Mouse (Mus musculus): ENCODE measurements at regions not wholly inside any gene's neighbourhood (a gene's known extent, or its start where the extent isn't known, plus 50 kb on each side); places are given as distances from the start of the nearest gene placed in this dataset.

GRCm38 (mm10) chr16:63086086-63086796 lies 232.1 kb downstream of the Pros1 start:
- H3K9ac ChIP-seq (ENCODE audit: low read depth, low read length, severe bottlenecking), result no peak overlapping the region
- DNase-seq (ENCODE audit: low spot score), result peak; percentile 52
- TF ChIP-seq POLR2A (IDR thresholded peaks at IDR 0.05; ENCODE audit: borderline replicate concordance, extremely low read depth, insufficient read depth, insufficient read length), result no peak
- no peaks in the 10 kb centered on the region for H3K9me3 ChIP-seq (ENCODE audit: control insufficient read depth, low read length)
- ATAC-seq (ENCODE audit: low FRiP score, low read depth), result no peak
- peaks cover 11% of the 10 kb centered on the region; the same call in 1 of the 2 replicates for H3K4me1 ChIP-seq (ENCODE audit: control insufficient read depth, insufficient read depth, low read length)
- H3K27ac ChIP-seq (replicated peaks; ENCODE audit: low read depth, low read length), result no peak overlapping the region
- H3K4me2 ChIP-seq (replicated peaks; ENCODE audit: low read depth, low read length, severe bottlenecking), result no peak overlapping the region; the same call in 1 of the 2 replicates
- no peak overlapping the region for H3K4me3 ChIP-seq (replicated peaks; ENCODE audit: low read length)
- H3K27me3 ChIP-seq (ENCODE audit: control insufficient read depth, insufficient read depth, low read length), result no peaks in the 10 kb centered on the region
- no peaks in the 10 kb centered on the region for H3K36me3 ChIP-seq (ENCODE audit: control insufficient read depth, insufficient read depth, low read length)
- WGBS, result 63% methylated on average over 9 of the region's 9 CpGs

GRCm38 (mm10) chr16:63091471-63092300 lies 237.6 kb downstream of the Pros1 start:
- H3K4me2 ChIP-seq (replicated peaks; ENCODE audit: low read depth, low read length, severe bottlenecking), result no peak overlapping the region
- H3K9me3 ChIP-seq (ENCODE audit: control insufficient read depth, low read length), result no peaks in the 10 kb centered on the region
- 35% methylated on average over 11 of the region's 11 CpGs for WGBS
- no peaks in the 10 kb centered on the region for H3K36me3 ChIP-seq (ENCODE audit: control insufficient read depth, insufficient read depth, low read length)
- ATAC-seq (ENCODE audit: low FRiP score, low read depth) (no peak), DNase-seq (ENCODE audit: low spot score) (no peak)
- no peak overlapping the region for H3K27ac ChIP-seq (replicated peaks; ENCODE audit: low read depth, low read length)
- no peaks in the 10 kb centered on the region for H3K27me3 ChIP-seq (ENCODE audit: control insufficient read depth, insufficient read depth, low read length)
- H3K4me3 ChIP-seq (replicated peaks; ENCODE audit: low read length), result no peak overlapping the region
- no peaks in the 10 kb centered on the region for H3K4me1 ChIP-seq (ENCODE audit: control insufficient read depth, insufficient read depth, low read length)
- no peak for TF ChIP-seq POLR2A (IDR thresholded peaks at IDR 0.05; ENCODE audit: borderline replicate concordance, extremely low read depth, insufficient read depth, insufficient read length)
- H3K9ac ChIP-seq (ENCODE audit: low read depth, low read length, severe bottlenecking), result no peak overlapping the region

GRCm38 (mm10) chr16:63094126-63094840 lies 240.2 kb downstream of the Pros1 start:
- WGBS, result 88% methylated on average over 5 of the region's 5 CpGs
- Histone ChIP-seq H3K27me3 (ENCODE audit: control insufficient read depth, insufficient read depth, low read length) (no peaks in the 10 kb centered on the region), H3K27ac (replicated peaks; ENCODE audit: low read depth, low read length) (no peak overlapping the region), H3K9me3 (ENCODE audit: control insufficient read depth, low read length) (no peaks in the 10 kb centered on the region), H3K9ac (ENCODE audit: low read depth, low read length, severe bottlenecking) (no peak overlapping the region), H3K4me2 (replicated peaks; ENCODE audit: low read depth, low read length, severe bottlenecking) (no peak overlapping the region), H3K4me3 (replicated peaks; ENCODE audit: low read length) (no peak overlapping the region), H3K4me1 (ENCODE audit: control insufficient read depth, insufficient read depth, low read length) (no peaks in the 10 kb centered on the region), H3K36me3 (ENCODE audit: control insufficient read depth, insufficient read depth, low read length) (no peaks in the 10 kb centered on the region)
- DNase-seq (ENCODE audit: low spot score) (no peak), ATAC-seq (ENCODE audit: low FRiP score, low read depth) (no peak)
- no peak for TF ChIP-seq POLR2A (IDR thresholded peaks at IDR 0.05; ENCODE audit: borderline replicate concordance, extremely low read depth, insufficient read depth, insufficient read length)

GRCm38 (mm10) chr16:63102362-63102761 lies 248.3 kb downstream of the Pros1 start:
- TF ChIP-seq POLR2A (IDR thresholded peaks at IDR 0.05; ENCODE audit: borderline replicate concordance, extremely low read depth, insufficient read depth, insufficient read length), result no peak
- Histone ChIP-seq H3K4me3 (replicated peaks; ENCODE audit: low read length) (no peak overlapping the region), H3K9me3 (ENCODE audit: control insufficient read depth, low read length) (no peaks in the 10 kb centered on the region), H3K9ac (ENCODE audit: low read depth, low read length, severe bottlenecking) (no peak overlapping the region), H3K36me3 (ENCODE audit: control insufficient read depth, insufficient read depth, low read length) (no peaks in the 10 kb centered on the region), H3K27ac (replicated peaks; ENCODE audit: low read depth, low read length) (no peak overlapping the region), H3K4me1 (ENCODE audit: control insufficient read depth, insufficient read depth, low read length) (no peaks in the 10 kb centered on the region), H3K4me2 (replicated peaks; ENCODE audit: low read depth, low read length, severe bottlenecking) (no peak overlapping the region), H3K27me3 (ENCODE audit: control insufficient read depth, insufficient read depth, low read length) (no peaks in the 10 kb centered on the region)
- DNase-seq (ENCODE audit: low spot score), result no peak
- no peak for ATAC-seq (ENCODE audit: low FRiP score, low read depth)
- WGBS, result 80% methylated on average over 3 of the region's 3 CpGs

- no peak for ATAC-seq (ENCODE audit: low FRiP score, low read depth)
- 86% methylated on average over 1 of the region's 1 CpGs for WGBS
Observed at GRCm38 (mm10) chr16:63102930-63103329, 248.8 kb downstream of the Pros1 start.

More at GRCm38 (mm10) chr16:63102930-63103329, 248.8 kb downstream of the Pros1 start:
- Histone ChIP-seq H3K9ac (ENCODE audit: low read depth, low read length, severe bottlenecking) (no peak overlapping the region), H3K36me3 (ENCODE audit: control insufficient read depth, insufficient read depth, low read length) (no peaks in the 10 kb centered on the region), H3K4me3 (replicated peaks; ENCODE audit: low read length) (no peak overlapping the region), H3K4me2 (replicated peaks; ENCODE audit: low read depth, low read length, severe bottlenecking) (no peak overlapping the region), H3K9me3 (ENCODE audit: control insufficient read depth, low read length) (no peaks in the 10 kb centered on the region), H3K27ac (replicated peaks; ENCODE audit: low read depth, low read length) (no peak overlapping the region), H3K27me3 (ENCODE audit: control insufficient read depth, insufficient read depth, low read length) (no peaks in the 10 kb centered on the region), H3K4me1 (ENCODE audit: control insufficient read depth, insufficient read depth, low read length) (no peaks in the 10 kb centered on the region)
- no peak for TF ChIP-seq POLR2A (IDR thresholded peaks at IDR 0.05; ENCODE audit: borderline replicate concordance, extremely low read depth, insufficient read depth, insufficient read length)
- DNase-seq (ENCODE audit: low spot score), result no peak
